Mouse (Mus musculus) limb, embryonic 10.5 days (tissue): ENCODE results near the gene Nmnat3. TPM values are rescaled to one million over a fixed set of nuclear protein-coding genes. Genes with fewer than 3 reads are reported as not detected.
A peak's percentile ranks its signal among the peaks of the same experiment; 100 is the strongest.

Experiments
- DNase-seq: peaks from one replicate; pipeline ENCODE4 v3.0.0-alpha.2; 2017; ENCODE audit warnings: low spot score
- H3K27ac ChIP-seq: fragments of 300-500 bp; sonication (generic); 2 replicates; pipeline ENCODE4 v1.5.1; 2016; ENCODE audit warnings: mild to moderate bottlenecking
- H3K27me3 ChIP-seq: fragments of 300-500 bp; sonication (generic); 2 replicates; pipeline ENCODE4 v1.6.1; 2016; ENCODE audit warnings: low read depth, mild to moderate bottlenecking; ENCODE audit not compliant: poor library complexity, severe bottlenecking
- H3K36me3 ChIP-seq: fragments of 300-500 bp; sonication (generic); 2 replicates; pipeline ENCODE4 v1.6.1; 2016; ENCODE audit warnings: mild to moderate bottlenecking, moderate library complexity
- H3K4me1 ChIP-seq: fragments of 300-500 bp; sonication (generic); 2 replicates; pipeline ENCODE4 v1.6.1; 2016
- H3K4me3 ChIP-seq: fragments of 300-500 bp; sonication (generic); 2 replicates; pipeline ENCODE4 v1.5.1; 2016; ENCODE audit warnings: mild to moderate bottlenecking, moderate library complexity
- H3K9me3 ChIP-seq: fragments of 300-500 bp; sonication (generic); replicated peaks from 2 replicates; pipeline ENCODE4 v1.6.1; 2016; ENCODE audit warnings: mild to moderate bottlenecking
- WGBS: fragments of 180-500 bp; shearing (Covaris S2); methylation state at CpG from one replicate; pipeline ENCODE4 v1.1.7; 2016; 5-methylcytosine and 5-hydroxymethylcytosine counted together
- polyA plus RNA-seq: library from polyadenylated mRNA; unstranded; fragments of >200 nt; fragmentation: Nextera tagmentation; extraction: Ambion mirVana; gene quantifications from 2 replicates; pipeline ENCODE4 v1.2.1, GENCODE M21; 2016

The Nmnat3 gene
- polyA plus RNA-seq, 1 experiment from 2014 or later = 3.6 TPM

DNA sequence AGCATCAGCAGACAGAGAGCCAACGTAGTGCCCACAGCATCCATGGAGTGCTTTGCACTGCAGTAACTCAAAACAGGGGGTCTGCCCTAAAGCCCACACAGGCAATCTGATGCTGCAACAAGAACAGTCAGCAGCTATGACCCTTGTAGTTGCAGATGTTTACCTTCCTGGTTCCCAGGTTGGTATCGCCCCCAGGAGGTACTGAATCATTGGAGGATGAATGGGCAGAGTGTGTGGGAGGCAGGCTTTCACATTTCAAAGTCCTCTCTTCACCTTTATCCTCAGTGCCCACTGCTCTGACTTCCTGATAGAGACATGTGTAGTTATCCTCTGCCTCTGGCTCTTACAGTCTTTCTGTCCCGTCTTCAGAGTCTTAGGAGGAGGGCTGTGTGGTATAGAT lies 134.7 kb downstream of the Nmnat3 start:
- Histone ChIP-seq H3K36me3 (no peaks in the 10 kb centered on the region), H3K4me1 (peaks cover 35% of the 10 kb centered on the region), H3K27me3 (peaks cover 26% of the 10 kb centered on the region), H3K27ac (no peak overlapping the region), H3K4me3 (no peak overlapping the region), H3K9me3 (no peaks in the 10 kb centered on the region)
- DNase-seq = no peak
- 59% methylated on average over 3 of the region's 3 CpGs for WGBS

DNA sequence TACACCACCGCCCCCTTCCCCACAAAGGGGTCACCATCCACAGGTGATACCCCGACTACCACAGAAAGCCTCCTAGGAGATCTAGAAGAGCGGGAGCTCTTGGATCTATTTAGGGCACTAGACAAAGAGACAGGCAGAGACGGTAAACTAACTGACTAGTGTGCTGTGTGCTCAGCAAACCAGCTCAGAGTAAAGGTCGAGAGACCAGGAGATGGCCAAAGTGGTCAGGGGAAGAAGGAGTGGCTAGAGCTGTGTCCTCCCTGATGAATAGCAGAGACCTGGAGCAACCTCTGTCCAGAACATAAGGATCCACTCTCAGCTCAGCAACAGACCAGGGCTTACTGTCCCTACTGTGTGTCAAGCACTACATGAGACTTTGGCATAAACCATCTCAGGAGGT lies 135.4 kb downstream of the Nmnat3 start, which contains the start of gene Rbp1:
TSS of gene Rbp1 (plus strand) at position 306 of the 400 bp plus-strand sequence.
- no peaks in the 10 kb centered on the region for H3K9me3 ChIP-seq
- H3K4me3 ChIP-seq = no peak within 1 kb of the TSS
- peaks cover 41% of the 10 kb centered on the region for H3K4me1 ChIP-seq
- WGBS = 87% methylated on average over 5 of the region's 5 CpGs
- no peak for DNase-seq
- peaks cover 26% of the 10 kb centered on the region for H3K27me3 ChIP-seq
- H3K36me3 ChIP-seq = no peaks in the 10 kb centered on the region
- H3K27ac ChIP-seq = no peak within 1 kb of the TSS

DNA sequence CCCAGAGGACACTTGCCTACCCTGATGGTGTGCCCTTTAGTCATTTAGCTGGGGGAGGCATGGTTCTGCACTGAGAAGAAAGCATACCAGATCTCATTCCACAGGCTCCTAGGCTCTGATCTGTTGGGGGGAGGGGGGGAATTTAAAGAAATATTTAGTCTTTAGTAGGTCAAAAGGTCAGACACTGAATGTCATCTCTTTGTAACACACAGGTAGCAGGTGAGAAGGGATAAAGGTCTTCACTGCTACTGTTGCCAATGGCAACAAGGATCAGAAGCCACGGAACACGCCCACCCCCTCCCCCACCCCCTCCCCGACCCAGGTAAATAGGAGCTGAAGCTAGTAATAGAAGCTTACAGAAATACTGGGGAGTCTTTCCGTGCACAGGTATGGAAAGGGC lies 136.5 kb downstream of the Nmnat3 start:
- no peaks in the 10 kb centered on the region for H3K36me3 ChIP-seq
- WGBS = 6% methylated on average over 4 of the region's 4 CpGs

DNA sequence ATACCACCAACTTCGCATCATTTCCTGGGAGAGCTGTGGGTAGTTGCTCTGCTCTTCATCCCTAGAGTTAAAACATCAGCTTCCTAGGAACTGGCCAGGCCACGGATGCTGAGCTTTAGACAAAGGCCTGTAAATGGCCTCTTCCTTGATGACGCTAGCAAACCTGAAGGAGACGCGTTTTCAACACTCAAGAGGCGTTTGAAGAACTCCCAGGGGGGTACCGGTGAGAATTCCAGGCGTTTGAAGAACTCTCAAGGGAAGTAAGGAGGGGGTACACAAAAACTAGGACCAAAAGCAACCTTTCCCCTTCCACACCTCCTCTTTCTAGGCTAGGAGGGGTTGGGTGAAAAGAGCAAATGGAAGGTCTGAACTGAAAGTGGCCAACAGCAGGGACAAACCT lies 137.1 kb downstream of the Nmnat3 start:
- H3K27me3 ChIP-seq = peaks cover 26% of the 10 kb centered on the region
- DNase-seq = no peak
- WGBS = 2% methylated on average over 8 of the region's 8 CpGs
- H3K4me1 ChIP-seq = peaks cover 55% of the 10 kb centered on the region
- H3K9me3 ChIP-seq = no peaks in the 10 kb centered on the region
- peak overlapping the region; percentile 85; the same call in 1 of the 2 replicates for H3K27ac ChIP-seq
- peak overlapping the region; percentile 68 for H3K4me3 ChIP-seq
- no peaks in the 10 kb centered on the region for H3K36me3 ChIP-seq

More for the DNA sequence above, 136.5 kb downstream of the Nmnat3 start:
- Histone ChIP-seq H3K9me3 (no peaks in the 10 kb centered on the region), H3K4me3 (no peak overlapping the region), H3K4me1 (peaks cover 49% of the 10 kb centered on the region), H3K27me3 (peaks cover 26% of the 10 kb centered on the region), H3K27ac (no peak overlapping the region)
- DNase-seq = no peak

DNA sequence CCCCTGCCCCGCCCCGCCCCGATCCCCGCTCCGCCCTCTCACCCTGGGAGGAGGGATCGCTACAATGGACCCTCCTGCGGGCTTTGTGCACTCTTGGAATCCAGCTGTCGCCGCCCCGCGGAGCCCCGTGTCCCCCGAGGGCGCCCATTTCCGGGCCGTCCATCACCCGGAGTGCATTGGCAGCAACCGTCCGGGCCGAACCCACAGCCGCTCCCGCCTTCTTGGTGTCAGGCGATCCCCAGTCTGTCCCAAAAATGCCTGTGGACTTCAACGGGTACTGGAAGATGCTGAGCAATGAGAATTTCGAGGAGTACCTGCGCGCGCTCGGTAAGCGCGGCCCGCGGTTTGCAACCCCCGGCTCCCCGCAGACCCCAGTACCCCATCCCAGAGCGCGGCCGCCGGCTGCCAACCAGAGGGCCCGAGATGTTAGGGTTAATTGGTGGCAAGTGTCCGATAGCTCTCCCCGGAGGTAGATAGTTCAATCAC lies 137.5 kb downstream of the Nmnat3 start:
- Histone ChIP-seq H3K4me3 (peak overlapping the region; percentile 68), H3K4me1 (peaks cover 60% of the 10 kb centered on the region), H3K27me3 (peaks cover 26% of the 10 kb centered on the region), H3K9me3 (no peaks in the 10 kb centered on the region), H3K27ac (peak overlapping the region; percentile 85), H3K36me3 (no peaks in the 10 kb centered on the region)
- DNase-seq = peak; percentile 82
- WGBS = 1% methylated on average over 42 of the region's 42 CpGs

DNA sequence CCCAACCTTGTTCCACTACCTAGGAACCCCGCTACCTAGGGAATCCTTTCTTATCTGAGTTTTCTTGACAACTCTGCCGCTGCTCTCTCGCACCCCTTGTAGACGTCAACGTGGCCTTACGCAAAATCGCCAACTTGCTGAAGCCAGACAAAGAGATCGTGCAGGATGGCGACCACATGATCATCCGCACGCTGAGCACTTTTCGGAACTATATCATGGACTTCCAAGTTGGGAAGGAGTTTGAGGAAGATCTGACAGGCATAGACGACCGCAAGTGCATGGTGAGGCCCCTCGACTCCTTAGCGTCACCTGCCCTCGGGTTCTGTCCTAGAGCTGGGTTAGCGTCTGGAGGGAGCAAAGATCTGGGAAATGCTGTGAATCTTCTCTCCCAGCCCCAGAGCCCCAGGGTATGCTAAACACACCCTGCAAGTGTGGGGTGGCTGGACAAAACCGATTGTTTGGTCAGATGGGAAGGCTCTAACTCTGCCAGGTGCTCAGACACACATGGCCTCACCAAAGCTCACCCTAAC lies 138.2 kb downstream of the Nmnat3 start:
- peaks cover 62% of the 10 kb centered on the region for H3K4me1 ChIP-seq
- no peaks in the 10 kb centered on the region for H3K9me3 ChIP-seq
- no peaks in the 10 kb centered on the region for H3K36me3 ChIP-seq
- H3K27me3 ChIP-seq = peaks cover 26% of the 10 kb centered on the region
- peak overlapping the region; percentile 85 for H3K27ac ChIP-seq
- H3K4me3 ChIP-seq = peak overlapping the region; percentile 68
- peak; percentile 49 for DNase-seq
- 7% methylated on average over 19 of the region's 19 CpGs for WGBS

DNA sequence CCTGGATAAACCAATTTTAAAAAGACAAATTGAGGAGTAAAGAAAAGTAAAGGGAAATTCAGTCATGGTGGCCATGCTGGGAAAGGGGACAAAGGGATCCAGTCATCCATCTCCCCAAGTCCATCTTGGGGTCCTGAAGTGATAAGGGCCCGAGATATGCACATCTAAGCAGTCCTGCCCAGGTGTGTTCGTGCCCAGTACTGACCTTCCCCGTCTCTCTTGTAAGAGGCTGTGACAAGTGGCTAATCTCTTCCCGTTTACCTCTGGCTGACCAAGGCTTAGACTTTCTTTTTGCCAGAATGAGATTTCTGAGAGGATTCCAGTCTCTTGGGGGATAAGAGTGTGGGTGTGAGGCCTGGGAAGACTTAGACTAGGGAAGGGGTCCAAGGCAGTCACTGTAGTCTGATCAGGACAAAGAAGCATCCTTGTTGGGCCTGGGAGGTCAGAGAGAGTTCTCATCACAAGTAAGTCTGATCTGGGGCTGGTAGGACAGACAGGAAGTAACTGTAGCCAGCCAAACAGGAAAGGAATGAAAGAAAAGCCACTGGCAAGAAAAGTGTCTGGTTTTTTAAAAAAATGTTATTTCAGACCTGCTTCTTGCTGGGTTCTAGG lies 140.8 kb downstream of the Nmnat3 start:
- 75% methylated on average over 4 of the region's 4 CpGs for WGBS
- DNase-seq = no peak
- H3K27me3 ChIP-seq = peaks cover 21% of the 10 kb centered on the region
- no peak overlapping the region for H3K4me3 ChIP-seq
- H3K4me1 ChIP-seq = peaks cover 60% of the 10 kb centered on the region
- no peaks in the 10 kb centered on the region for H3K9me3 ChIP-seq
- 0 out of 2 replicates have a peak overlapping the region, but pooled peaks have one; percentile 10 for H3K27ac ChIP-seq
- 0 out of 2 replicates have a peak, but pooled peaks cover 2% of the 10 kb centered on the region for H3K36me3 ChIP-seq

DNA sequence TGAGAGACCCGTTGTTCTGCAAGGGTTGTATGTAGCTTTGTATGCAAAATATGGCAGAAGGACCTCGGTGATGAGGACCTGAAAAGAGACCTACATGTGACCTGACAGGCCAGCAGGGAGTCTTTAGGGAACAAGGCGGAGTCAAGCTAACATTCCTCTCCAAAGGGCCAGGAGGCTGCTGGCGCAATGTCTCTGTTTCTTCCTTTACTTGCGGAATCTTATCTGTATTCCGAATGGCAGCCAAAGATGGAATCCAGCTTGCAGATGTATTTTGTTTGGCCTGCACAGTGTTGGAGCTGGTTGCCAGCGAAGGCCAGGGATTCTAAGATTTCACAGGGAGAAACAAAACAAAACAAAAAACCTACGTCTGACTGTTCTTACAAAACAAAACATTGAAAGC lies 141.5 kb downstream of the Nmnat3 start:
- Histone ChIP-seq H3K9me3 (no peaks in the 10 kb centered on the region), H3K27me3 (peaks cover 18% of the 10 kb centered on the region), H3K36me3 (0 out of 2 replicates have a peak, but pooled peaks cover 2% of the 10 kb centered on the region), H3K4me3 (no peak overlapping the region), H3K4me1 (peaks cover 59% of the 10 kb centered on the region), H3K27ac (0 out of 2 replicates have a peak overlapping the region, but pooled peaks have one; percentile 10)
- 76% methylated on average over 8 of the region's 8 CpGs for WGBS
- no peak for DNase-seq

DNA sequence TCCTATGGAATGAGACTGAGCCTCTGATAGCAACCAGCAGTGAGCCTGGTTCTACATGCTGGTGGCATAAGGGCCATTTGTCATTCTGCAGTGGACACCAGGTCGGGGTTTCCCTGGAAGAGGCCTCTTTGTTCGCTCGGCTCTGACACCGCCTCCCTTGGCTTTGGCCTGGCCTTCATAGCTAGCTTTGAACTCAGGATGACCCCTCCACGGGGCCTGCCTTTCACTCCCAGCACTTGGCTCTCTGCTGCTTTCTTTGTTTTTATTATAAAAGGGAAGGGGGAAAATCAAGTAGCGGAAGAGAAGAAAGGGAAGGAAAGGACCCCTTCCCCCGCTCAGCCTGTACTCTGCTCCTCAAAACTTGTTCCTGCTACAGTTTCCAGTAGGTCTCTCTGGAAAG lies 142.6 kb downstream of the Nmnat3 start:
- H3K4me3 ChIP-seq = no peak overlapping the region
- WGBS = 37% methylated on average over 7 of the region's 7 CpGs
- H3K27me3 ChIP-seq = peaks cover 15% of the 10 kb centered on the region
- no peaks in the 10 kb centered on the region for H3K9me3 ChIP-seq
- peaks cover 49% of the 10 kb centered on the region for H3K4me1 ChIP-seq
- H3K27ac ChIP-seq = peak overlapping the region; percentile 31; the same call in 1 of the 2 replicates
- 0 out of 2 replicates have a peak, but pooled peaks cover 2% of the 10 kb centered on the region for H3K36me3 ChIP-seq
- DNase-seq = no peak

DNA sequence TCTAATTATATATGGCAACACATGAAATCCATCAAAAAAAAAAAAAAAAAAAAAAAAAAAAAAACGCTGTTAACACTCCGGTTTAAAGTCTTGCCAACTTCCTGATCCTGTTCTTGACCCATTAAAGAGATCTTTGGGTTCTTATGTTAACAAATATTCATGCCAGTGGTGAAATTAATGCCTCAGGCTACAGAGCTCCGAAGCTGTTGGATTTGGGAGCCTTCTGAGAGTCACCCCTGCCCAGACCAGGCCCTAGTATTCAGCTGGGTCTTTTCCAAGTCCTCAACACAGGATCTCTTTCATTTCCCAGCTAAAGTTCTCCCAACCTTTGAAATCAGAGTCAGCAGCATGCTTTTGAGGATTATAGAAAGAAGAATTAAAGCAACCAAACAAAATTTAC lies 143.3 kb downstream of the Nmnat3 start:
- H3K4me1 ChIP-seq = peaks cover 43% of the 10 kb centered on the region
- H3K9me3 ChIP-seq = no peaks in the 10 kb centered on the region
- DNase-seq = no peak
- 0 out of 2 replicates have a peak, but pooled peaks cover 2% of the 10 kb centered on the region for H3K36me3 ChIP-seq
- WGBS = 82% methylated on average over 3 of the region's 3 CpGs
- H3K27ac ChIP-seq = no peak overlapping the region
- no peak overlapping the region for H3K4me3 ChIP-seq
- H3K27me3 ChIP-seq = peaks cover 8% of the 10 kb centered on the region

DNA sequence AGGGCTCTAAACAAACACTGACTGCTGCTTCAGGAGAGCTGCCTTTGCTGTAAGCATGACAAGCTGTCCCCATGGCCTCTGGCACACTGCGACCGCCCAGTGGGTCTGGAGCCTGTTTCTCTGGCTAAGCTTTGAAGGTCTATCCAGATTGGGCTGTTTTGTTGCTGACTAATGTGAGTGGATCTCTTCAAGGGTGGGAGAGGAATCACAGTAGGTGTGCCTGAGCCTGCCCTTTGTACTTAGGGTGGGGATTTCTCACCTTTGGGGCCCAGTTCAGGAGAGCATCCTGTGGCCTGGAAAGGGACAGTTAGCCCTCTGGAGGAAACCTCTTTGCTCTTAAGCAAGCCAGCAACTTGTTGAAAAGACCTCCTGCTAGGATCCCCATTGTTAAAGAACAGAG lies 145.8 kb downstream of the Nmnat3 start:
- H3K27ac ChIP-seq = no peak overlapping the region
- H3K36me3 ChIP-seq = peaks cover 7% of the 10 kb centered on the region; the same call in 1 of the 2 replicates
- peaks cover 21% of the 10 kb centered on the region for H3K4me1 ChIP-seq
- DNase-seq = no peak
- H3K27me3 ChIP-seq = no peaks in the 10 kb centered on the region
- WGBS = 48% methylated on average over 2 of the region's 2 CpGs
- no peaks in the 10 kb centered on the region for H3K9me3 ChIP-seq
- no peak overlapping the region for H3K4me3 ChIP-seq

DNA sequence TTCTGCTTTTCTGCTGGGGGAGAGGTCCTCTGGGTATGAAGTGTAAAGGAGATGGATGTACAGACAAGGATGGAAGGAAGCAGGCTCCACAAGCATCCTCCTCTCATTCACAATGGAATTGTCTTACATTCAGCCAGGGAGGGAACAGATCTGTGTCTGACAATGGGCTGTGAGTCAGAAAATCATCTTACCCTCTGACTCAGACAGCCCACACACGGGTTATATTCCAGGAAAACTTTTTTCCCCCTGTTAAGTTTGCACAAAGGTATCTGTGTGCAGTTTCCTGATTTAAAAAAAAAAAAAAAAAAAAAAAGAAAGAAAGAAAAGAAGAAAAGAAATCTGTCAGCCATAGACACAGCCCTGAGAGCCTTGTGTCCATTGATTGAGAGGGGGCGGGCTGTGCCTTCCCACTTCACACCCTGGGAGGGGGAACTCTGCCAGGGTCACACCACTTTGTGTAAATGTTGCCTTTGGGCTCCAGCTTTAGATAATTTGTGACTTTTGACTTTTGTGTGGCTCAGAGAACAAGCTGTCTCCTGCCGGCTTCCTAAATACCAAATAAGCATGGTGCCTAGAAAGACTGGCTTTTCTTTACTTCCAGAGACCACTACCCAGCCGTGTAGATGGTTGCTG lies 146.8 kb downstream of the Nmnat3 start:
- Histone ChIP-seq H3K4me1 (peaks cover 13% of the 10 kb centered on the region), H3K4me3 (no peak overlapping the region), H3K9me3 (no peaks in the 10 kb centered on the region), H3K27me3 (no peaks in the 10 kb centered on the region), H3K27ac (no peak overlapping the region), H3K36me3 (peaks cover 7% of the 10 kb centered on the region; the same call in 1 of the 2 replicates)
- DNase-seq = no peak
- WGBS = 36% methylated on average over 4 of the region's 4 CpGs

DNA sequence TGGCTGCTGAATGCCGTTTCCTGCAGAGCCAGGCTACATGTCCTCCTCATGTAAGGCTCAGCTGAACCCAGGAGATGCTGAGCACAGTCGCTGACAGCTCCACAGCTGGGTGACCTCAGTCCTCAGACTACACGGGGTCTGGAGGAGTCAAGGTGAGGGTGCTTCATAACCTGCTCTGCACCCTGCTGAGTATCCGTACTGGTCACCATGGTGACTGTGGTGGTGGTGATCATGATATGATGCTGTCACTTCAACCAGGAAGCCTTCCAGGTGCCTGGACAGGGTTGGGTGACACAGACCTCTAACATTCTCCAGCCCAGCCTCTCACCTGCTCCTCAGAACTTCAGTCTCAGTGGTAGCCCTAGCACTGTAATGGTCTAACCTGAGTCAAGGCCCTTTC lies 150.6 kb downstream of the Nmnat3 start:
- DNase-seq = no peak
- 92% methylated on average over 4 of the region's 4 CpGs for WGBS
- Histone ChIP-seq H3K9me3 (no peaks in the 10 kb centered on the region), H3K27ac (no peak overlapping the region), H3K4me3 (no peak overlapping the region), H3K4me1 (no peaks in the 10 kb centered on the region), H3K27me3 (no peaks in the 10 kb centered on the region), H3K36me3 (peaks cover 6% of the 10 kb centered on the region; the same call in 1 of the 2 replicates)
